Mouse (Mus musculus) kidney, adult 18-20 months (tissue): ENCODE measurements around the gene Knstrn.

Experiments used
- DNase-seq: peaks from one replicate; pipeline ENCODE4 v3.0.0; 2021

Gene Knstrn

DNA sequence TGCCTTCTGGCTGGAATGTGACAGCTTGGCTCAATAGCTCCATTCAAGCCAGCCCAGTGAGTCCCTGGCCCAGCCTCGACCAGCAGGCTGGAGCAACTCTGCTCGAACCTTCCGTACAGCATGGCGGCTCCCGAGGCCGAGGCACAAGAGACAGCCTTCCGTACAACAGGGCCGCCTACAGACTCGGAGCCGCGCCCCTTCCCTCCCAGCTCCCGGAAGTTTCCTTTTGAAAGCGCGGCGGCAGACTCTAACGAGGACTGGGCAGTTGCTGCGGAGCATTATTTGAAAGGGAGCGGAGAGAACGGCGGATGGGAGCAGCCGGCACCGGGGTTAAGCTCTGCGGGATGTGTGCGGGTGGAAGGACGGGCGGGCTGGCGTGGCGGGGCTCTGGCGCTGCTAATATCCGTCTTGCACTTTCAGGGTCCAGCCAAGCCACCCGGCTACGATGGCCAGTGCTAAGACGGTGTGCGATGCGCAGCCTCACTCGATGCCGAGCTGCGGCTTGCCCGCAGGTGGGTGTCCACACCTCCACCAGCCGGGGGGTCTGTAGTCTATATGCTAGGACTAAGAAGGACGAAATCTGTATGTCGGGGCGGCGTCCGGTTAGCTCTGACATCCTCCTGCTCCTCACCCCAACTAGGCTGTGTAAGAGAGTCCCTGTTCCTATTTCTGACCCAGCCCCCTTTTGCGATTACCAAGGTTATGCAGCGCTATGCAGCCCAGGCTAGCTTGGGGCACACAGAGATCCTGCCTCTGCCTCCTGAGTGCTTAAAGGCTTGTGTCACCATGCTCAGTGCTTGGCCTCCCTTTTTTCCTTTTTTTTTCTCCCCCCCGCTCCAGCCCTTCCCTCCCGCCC is at the start of gene Knstrn:
Gene Knstrn (plus strand): TSS at position 23 of the 856 bp plus-strand sequence.
- peak; percentile 89 for DNase-seq

- peak; percentile 59 for DNase-seq
These were observed 49.5 kb upstream of the Knstrn start for GRCm38 (mm10) chr2:118764094-118764831.

DNA sequence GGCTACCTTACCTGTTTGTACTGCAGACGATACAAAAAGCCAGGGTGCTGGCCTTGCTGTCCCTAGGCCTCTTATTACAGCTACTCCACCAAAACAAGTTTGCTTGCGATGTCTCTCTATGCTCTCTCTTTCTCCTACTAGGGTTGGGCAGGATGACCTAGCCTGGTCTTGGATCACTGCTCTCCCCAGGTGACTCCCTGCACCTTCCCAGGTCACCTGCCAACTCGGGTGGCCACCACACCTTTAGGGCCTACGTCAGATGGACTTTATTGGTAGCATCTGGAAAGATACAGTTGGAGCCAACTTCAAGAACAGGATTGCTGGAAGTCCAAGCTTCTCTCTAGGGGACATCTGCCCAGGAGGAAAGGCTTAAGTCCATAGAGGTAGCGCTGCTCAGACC is 48.9 kb upstream of the Knstrn start:
- no peak for DNase-seq

DNA sequence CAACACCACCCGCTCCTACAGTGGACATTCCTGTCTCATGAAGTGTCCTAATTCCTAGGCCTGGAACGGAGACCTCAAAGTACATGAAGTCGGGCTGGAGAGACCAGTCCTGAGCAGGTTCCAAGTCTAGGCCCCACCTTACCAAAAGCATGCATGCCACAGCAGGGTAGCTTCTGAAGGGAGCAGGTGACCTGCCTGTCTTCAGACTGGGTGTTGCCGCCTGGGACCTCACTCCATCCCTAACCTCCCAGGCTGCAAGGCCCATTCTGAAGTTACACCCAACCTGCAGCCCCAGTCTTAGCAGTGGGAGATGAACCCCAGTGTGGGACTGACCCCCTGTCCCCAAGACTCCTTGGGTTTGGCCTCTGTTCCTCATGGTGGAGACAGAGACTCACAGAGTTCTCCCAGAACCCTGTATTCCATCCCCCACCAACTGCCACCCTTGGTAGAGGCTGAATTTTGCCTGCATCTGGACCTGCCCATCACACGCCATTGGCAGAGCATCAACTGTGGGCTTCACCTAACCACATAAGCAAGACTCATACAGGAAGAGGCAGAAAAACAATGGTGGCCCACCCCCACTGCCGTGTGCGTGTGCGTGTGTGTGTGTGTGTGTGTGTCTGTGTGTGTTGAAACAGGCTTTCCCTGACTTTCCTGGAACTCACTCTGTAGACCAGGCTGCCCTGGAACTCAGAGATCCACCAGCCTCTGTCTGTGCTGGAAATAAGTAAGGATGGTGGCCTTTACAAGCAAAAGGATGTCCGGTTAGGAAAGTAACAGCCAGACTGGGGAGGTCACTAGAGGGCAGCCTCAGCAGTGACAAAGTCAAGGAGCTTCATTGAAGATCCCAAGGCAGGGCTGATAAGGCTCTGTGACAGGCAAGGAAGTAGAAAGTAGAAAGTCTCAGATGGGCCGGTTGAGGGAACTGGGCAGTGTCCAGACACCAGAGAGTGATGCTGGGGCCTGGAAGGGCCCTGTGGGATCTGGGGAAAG is 47.5 kb upstream of the Knstrn start:
- DNase-seq, result no peak

DNA sequence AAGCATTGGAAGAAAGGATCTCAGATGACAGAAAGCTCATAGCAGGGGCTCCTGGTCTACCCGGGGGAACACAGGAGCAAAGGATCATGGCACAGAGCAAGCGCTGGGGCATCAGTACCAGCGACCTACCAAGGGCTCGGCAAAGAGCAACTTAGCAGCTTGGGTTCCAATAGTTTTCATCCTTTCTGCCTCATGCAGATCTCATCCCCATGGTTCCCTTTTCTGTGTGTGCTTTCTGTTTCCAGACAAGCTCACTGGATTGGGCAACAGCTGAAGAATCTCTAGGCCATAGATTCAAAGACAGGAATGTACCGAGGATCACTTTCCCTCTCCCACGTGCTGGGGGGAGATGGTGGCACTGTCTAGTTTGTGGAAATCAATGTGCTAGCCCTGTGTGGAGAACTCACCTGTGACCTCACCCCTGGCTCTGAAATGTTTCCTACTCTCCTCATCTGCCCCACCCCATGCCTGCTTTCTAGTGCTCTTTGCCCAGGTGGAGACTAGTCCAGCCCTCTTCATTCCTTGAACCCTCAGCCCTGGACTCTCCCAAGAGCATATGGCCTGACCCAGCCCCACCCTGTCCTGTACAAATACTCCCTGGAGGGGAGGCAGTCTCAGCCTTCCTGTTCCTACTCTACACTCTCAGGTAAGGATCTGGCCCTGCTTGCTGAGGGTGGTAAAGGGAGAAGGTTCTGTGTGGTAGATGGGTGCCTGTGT is 41.5 kb upstream of the Knstrn start, which contains the start of gene Phgr1:
Gene Phgr1 (plus strand): TSS at position 612 of the 717 bp plus-strand sequence.
- no peak for DNase-seq

GRCm38 (mm10) chr2:118774536-118774935 is 39.3 kb upstream of the Knstrn start:
- DNase-seq, result no peak

DNA sequence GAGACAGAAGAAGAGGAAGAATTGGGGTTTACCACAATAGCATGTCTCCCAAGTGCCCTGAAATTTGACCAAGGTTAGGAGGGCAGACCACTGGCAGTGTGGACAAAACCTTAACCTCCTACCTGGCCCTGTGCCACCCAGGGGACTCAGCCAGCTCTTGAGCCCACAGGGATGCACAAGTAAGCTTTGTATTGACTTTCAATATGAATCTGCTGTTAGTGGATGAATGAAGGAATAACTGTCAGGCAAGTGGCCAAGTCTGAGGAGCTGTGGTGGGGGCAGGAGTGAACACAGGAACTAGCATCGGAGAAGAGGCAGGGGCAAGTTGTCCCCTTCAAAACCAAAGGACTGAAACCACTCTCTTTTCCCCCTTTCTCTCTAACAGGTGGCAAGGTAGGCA is 38.4 kb upstream of the Knstrn start:
- no peak for DNase-seq

- no peak for DNase-seq
These were observed 38.0 kb upstream of the Knstrn start for GRCm38 (mm10) chr2:118775846-118776245.

DNA sequence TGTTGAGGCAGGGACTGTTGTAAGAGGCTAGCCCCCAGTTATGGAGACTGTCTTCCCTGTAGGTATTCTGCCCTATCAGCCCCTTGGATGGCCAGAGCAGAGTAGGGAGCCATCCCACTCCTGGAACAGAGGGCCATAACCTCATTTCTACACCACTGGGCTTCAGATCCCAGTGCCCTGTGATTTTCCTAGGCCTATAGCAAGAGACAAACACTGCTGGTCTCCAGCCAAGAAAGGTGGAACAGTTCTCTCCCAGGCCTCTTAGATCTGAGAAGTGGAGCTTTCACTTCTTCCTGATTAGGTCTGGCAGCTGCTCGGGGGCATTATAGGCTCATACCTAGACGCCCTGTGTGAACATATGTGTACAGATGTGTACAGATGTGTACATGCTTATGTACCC is 37.5 kb upstream of the Knstrn start:
- no peak for DNase-seq

- DNase-seq, result no peak
These were observed 35.4 kb upstream of the Knstrn start for GRCm38 (mm10) chr2:118778418-118778817.

DNA sequence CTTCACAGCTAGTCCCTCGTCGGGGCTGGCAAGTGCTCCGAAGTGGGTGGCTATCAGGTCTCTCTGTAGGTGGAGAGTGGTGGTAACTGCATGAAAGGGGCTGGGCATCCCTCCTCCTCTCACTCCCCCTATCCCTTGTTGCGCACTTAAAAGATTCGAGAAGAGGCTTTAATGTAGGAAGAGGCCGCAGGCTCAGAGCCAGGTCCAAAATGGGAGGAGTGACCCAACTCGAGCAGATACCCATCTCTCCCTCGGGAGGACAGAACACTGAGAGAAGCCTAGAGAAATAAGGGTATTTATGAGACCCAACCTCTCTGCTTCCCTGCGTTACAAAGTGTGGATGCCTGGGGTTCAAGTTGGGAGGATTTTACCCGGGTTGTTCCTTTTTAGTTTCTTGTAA is 34.7 kb upstream of the Knstrn start:
- DNase-seq, result no peak

DNA sequence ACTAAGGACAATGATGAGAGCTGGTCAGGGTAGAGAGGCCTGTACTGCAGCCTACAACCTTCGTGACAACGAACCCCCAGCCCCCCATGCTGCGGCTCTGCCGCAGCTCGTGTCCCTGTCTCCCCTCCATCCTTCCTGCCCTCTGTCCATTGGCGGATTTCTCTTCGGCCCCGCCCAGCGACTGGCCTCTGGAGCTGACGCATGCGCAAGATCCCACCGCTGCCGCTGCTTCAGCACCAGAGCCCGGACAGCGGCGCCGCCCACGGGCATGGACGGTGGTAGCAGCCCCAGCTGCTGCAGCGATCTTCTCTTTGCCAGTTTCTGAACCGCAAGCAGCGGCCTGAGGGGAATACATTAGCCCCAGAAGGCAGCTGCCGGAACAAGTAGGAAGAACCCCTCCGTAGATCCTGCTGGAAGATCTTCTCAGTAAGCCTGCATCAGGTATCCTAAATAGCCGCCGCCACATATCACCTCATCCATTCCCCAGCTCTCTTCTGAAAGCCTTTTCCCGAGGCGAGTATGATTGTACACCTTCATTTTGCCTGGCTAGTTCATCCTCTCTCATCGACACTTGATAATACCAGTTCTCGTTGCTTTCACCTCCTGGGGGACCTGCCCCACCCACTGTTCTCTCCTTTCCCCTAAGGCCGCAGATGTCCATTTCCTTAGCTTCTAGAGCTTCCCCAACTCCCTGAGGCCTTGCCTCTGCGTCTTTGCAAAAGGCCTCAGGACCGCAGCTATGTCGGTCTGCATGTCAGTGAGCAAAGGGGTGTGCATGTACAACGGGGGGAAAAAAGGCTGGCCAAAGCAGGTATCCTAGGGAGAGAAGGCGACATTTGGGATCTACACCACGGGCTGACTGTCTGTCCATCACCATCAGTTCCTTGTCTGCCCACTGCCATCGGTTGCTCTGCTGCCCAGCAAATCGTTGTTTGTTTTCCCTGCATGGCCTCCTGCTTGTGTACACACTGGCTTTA is 34.0 kb upstream of the Knstrn start, which contains the start of gene Disp2:
Gene Disp2 (plus strand): TSS at position 216 of the 977 bp plus-strand sequence.
- peak; percentile 94 for DNase-seq

DNA sequence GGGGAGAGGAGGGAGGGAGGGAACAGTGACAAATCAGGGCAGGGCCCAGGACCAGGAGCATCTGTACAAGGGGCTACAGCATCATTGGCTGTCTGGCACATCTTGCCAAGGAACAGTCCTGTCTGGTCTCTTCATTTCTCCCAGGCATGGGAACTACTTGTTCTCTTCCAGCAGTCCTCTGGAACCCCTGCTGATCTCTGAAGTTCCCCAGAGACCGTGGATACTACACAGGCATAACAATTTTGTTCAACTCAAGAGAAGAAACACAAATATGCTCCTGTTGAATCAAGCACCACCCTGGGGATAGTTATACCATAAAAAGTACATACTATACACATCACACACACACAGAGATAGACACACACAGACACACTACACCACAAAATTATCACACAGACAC is 32.7 kb upstream of the Knstrn start:
- DNase-seq, result no peak

DNA sequence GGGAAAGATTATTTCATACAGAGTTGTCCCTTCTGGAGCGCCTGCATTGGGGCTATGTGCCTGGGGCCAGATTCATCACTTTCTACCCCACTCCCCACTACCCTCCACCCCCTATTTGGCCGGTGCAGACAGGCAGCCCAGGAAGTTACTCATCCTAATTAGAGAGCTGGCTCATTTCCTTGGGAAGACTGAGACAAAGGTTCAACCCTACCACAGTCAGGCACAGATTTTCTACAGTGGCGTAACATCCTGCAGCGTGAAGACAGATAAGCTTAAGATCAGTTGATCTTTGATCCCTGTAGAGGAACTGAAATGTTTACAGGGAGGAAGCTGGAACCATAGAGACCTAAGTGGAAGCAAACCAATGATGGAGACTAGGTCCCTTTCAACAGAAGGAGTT is 31.5 kb upstream of the Knstrn start:
- DNase-seq, result no peak

DNA sequence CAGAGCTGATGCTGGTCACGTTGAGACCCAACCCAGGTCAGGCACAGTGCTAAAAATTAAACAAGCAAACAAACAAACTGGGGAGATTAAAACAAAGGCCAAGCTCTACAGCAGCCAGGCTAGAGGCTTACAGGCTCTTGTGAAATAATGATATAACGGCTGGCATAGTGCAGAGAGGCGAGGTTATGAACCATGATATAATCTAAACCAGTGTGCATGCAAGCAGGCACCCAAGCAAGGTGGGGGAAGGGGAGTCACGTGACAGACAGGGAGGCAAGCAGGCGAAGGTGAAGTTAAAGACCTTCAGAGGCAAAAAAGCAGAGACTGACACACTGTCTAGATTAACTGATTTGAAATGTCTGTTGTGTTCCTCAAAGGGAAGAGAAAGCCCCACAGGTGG is 30.7 kb upstream of the Knstrn start:
- DNase-seq, result no peak

DNA sequence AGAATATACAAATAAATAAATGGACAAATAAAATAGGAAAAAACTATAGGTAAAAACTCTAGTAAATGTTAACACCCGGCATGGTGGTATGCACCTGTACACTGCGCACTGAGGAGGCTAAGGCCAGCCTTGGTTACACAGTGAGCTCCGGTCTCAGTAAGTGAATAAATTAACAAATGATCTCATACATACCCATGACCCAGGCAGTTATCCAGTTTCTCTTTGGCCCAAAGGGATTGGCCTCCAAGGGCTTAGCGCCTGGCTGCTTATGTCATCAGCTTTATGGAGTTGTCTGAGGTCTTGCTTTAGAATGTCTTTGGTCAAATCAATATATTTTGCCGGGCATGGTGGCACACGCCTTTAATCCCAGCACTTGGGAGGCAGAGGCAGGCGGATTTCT is 30.1 kb upstream of the Knstrn start:
- no peak for DNase-seq

DNA sequence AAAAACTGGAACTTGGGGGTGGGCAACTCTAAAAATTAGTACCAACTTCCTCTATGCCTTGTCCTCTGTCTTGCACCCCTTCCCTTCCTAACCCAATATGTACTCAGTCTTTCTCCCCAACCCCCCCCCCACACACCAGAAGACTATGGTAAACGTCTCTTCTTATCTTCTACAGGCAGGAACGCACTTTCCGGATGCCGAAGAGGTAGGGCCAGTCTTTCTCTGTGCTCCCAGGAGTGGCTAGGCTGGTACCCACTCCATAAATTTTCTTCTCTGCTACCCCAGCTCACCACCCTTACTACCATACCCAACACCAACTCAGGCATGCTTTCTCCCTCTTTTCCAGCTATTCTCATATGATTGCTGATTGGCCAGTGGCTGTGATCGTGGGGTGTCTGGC is 27.3 kb upstream of the Knstrn start:
- no peak for DNase-seq

GRCm38 (mm10) chr2:118789501-118789900 is 24.3 kb upstream of the Knstrn start:
- DNase-seq, result no peak

- DNase-seq, result no peak
These were observed 23.6 kb upstream of the Knstrn start for GRCm38 (mm10) chr2:118790221-118790550.

GRCm38 (mm10) chr2:118790551-118791525 is 23.0 kb upstream of the Knstrn start:
- DNase-seq, result peak; percentile 78
